Mouse (Mus musculus) frontal cortex, postnatal 10 days (tissue): ENCODE results near the gene Tmem89.

Experiments
- DNase-seq, 2 experiments: peaks; one replicate each; pipeline ENCODE4 v3.0.0; 2022; ENCODE audit warnings: low spot score in 2 of 2, mixed read lengths in 1 of 2

Gene Tmem89

DNA sequence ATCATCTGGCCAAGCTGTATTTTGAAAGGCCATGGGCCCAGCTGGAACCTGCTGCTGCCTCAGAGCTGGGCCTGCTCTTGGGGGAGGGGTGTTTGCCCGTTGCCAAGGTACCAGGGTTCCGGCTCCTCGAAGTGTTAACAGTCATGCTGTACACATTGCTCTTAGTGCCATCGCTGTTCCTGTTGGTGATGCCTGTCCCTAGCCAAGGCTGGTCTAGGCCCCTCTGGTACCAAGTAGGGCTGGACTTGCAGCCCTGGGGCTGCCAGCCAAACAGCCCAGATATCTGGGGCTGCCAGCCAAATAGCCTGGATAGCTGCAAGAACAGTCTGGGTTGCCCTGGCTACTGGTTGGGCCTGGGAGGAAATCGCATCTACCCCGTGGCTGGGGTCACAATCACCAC is at the start of gene Tmem89:
Tmem89 (plus strand) TSS at position 129 of the 400 bp plus-strand sequence.
- peak; percentile 58 to 79 for DNase-seq

- DNase-seq, result no peak
Measured at GRCm38 (mm10) chr9:108912308-108912707, 2.1 kb upstream of the Tmem89 start.

DNA sequence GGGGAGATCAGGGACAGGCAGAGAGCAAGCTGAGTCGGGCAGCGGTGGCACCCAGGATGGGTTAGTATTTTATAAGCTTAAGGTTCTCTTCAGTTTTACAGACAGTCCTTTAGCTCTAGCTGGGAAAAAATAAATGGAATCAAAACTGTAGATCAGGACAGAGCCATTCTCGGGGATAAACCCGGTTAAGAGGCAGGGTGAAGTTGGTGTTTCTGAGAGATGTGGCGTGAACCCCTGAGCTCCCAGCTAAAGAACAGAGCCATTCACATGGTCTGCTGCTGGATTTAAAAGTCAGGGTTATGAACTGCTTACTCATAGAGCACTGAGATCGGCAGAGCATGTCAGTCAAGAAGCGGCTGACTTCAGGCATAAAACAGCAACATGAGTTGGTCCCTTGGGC is 1.3 kb upstream of the Tmem89 start:
- no peak for DNase-seq

GRCm38 (mm10) chr9:108913621-108914020 is 798 bp upstream of the Tmem89 start:
- no peak for DNase-seq

- no peak for DNase-seq
Measured at GRCm38 (mm10) chr9:108925897-108926296, 11.5 kb downstream of the Tmem89 start.

GRCm38 (mm10) chr9:108928424-108928823 is 14.0 kb downstream of the Tmem89 start:
- no peak for DNase-seq

GRCm38 (mm10) chr9:108935991-108936390 is 21.6 kb downstream of the Tmem89 start:
- DNase-seq, result no peak

GRCm38 (mm10) chr9:108936418-108937364 is 22.3 kb downstream of the Tmem89 start, which contains the start of gene Uqcrc1:
Gene Uqcrc1, plus strand, starts transcription at chr9:108936633.
- peak; percentile 92 to 96 for DNase-seq

DNA sequence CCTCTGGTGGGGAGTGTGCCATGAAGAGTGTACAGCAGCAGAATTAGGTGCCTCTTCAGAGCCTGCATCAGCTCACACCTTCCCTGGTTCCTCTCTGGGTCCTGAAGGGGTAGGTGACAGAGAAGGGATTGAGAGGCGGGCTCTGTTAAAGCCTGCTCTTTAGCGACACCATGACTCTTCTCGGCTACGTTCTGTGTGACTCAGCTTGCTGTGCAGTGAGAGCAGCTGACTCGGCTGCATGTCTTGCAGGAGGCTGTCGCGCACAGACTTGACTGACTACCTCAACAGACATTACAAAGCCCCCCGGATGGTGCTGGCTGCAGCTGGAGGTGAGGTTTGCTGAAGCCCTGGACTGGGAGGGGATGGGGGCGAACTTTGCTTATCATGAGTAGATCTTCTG is 30.7 kb downstream of the Tmem89 start:
- DNase-seq, result no peak

DNA sequence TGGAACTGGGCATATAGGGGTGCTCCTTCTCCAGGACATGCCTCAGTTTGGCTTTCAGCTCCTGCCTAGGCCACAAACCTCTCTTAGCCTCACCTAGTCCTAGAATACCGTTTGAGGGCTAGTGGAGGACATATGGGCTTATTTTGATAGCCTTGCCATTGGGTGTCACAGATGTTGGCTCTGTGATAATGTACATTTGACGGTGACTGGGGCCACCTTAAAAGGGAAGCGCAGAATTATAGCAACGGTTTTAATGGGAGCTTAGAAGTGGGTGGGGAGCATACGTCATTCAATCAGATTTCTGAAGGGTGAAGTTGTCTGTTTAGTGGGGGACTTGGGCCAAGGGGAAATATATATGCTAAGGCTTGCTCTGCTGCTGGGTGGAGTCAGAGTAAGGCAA is 31.2 kb downstream of the Tmem89 start:
- no peak for DNase-seq

GRCm38 (mm10) chr9:108949231-108949966 is 35.0 kb downstream of the Tmem89 start:
- DNase-seq, result no peak

DNA sequence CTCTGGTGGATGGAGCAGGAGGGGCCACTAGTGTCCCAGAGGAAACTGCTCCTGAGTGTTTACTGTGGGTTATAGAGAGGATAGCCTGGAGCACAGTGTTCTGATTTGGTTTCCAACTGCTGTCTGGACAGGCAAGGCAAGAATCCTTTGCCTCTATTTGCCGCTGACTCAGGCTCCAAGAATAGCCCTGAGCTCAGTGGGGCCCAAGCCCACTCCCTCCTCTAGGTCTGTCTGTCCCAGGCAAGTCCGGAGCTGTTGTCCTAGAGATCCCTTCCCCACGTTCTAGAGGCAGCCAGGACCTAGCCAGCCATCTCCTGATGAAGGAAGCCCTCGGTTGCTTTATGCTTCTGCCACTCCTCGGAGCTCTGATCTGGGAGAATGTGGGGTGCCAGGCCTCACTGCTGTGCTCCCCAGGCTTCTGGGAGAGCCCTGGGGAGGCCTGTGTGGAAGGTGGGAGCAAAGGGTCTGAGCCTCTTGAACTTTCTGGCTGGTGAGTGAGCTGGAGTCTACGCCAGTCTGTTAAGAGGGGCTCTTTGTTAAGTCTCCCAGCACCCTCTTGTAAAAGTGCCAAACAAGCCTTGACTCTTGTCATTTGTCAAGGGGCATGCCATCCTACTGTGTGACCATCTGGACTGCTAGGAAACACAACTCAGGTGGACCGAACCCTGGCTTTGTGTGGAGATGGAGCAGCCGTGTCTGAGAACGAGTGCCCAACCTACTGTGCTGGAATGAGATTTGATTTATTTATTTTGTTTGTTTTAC is 35.7 kb downstream of the Tmem89 start:
- DNase-seq, result no peak

- DNase-seq, result no peak
Measured at GRCm38 (mm10) chr9:108953081-108953636, 38.7 kb downstream of the Tmem89 start, which contains the start of gene Col7a1. Gene Col7a1, plus strand, starts transcription at chr9:108953586.

- no peak for DNase-seq
Measured at GRCm38 (mm10) chr9:108955241-108955640, 40.8 kb downstream of the Tmem89 start.

GRCm38 (mm10) chr9:108955846-108956245 is 41.4 kb downstream of the Tmem89 start:
- DNase-seq, result no peak

DNA sequence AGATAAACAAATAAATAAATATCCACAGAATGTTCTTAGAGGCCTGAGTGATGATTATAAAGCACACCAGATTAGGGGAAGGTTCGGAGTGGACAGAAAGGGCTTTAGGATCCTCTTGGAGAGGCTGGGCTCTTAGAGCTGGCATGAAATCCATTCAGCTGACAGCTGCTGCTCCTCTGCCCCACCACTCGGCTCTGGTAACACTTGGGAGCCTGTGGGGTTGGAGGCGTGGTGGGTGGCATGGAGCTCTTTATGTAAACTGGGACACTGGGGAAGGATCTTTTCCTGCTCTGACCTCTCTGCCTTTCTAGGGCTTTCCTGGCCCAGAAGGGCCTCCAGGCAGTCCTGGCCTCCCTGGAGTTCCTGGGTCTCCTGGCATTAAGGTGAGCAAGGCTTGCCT is 49.2 kb downstream of the Tmem89 start:
- DNase-seq, result no peak

DNA sequence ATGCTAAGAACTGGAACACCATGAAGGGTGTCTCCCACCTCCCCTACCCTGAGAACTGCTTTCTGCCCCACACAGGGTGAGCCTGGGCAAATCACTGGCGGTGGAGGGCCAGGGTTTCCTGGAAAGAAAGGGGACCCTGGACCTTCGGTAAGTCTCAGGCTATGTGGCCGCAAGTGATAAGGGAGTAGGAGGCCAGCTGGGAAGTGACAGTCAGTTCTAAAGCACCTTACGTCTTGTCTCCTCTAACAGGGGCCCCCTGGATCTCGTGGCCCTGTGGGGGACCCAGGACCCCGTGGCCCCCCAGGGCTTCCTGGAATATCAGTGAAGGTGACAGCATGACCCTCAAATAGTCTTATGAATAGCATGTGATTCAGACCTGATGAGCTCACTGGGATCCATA is 49.9 kb downstream of the Tmem89 start:
- DNase-seq, result no peak
